10 mouse cellular contexts compared by ENCODE assay signal in genomic region chr17:10370660-10371130, GRCm38 (mm10). TPM values are rescaled to one million over a fixed set of nuclear protein-coding genes. Genes with fewer than 3 reads are reported as not detected.
A peak's percentile ranks its signal among the peaks of the same experiment; 100 is the strongest.
DNase-seq lines count a peak whose midpoint lies in the region; ATAC-seq and TF ChIP-seq lines count a peak whose summit lies in the region.
"Had no signal": no experiment of that assay in that cellular context is flagged by ENCODE, and none has a peak within 500 bp of the region (broad histone marks: within the 10 kb centered on the region; RNA-seq: fewer than 3 reads in every experiment).

No protein-coding gene starts in this region.

- no peak for TF ChIP-seq EP300 in liver, postnatal 0 days (IDR thresholded peaks at IDR 0.05; ENCODE audit: low read depth)

- no peaks in the 10 kb centered on the region for H3K36me3 ChIP-seq in liver, postnatal 0 days (replicated peaks; ENCODE audit: insufficient read depth, low read length)
- no peaks in the 10 kb centered on the region for H3K36me3 ChIP-seq in liver, embryonic 11.5 days (ENCODE audit: control insufficient read depth, insufficient read depth, low read length)
- no peaks in the 10 kb centered on the region for H3K36me3 ChIP-seq in heart, embryonic 16.5 days (ENCODE audit: control insufficient read depth, insufficient read depth)
- H3K36me3 ChIP-seq: G1E had no signal

- H3K9me3 ChIP-seq in liver, postnatal 0 days (ENCODE audit: low read length), result no peaks in the 10 kb centered on the region
- no peaks in the 10 kb centered on the region for H3K9me3 ChIP-seq in liver, embryonic 11.5 days (ENCODE audit: control insufficient read depth, low read length)
- no peaks in the 10 kb centered on the region for H3K9me3 ChIP-seq in heart, embryonic 16.5 days (replicated peaks; ENCODE audit: control insufficient read depth, low read length)
- H3K9me3 ChIP-seq: G1E had no signal

- 0 out of 2 replicates have a peak, but pooled peaks have one; percentile 15 for ATAC-seq in liver, postnatal 0 days
- ATAC-seq in liver, embryonic 11.5 days (replicated peaks; ENCODE audit: low FRiP score), result no peak
- peak; percentile 20 for ATAC-seq in heart, embryonic 16.5 days (replicated peaks; ENCODE audit: extremely low read depth, insufficient read depth, low FRiP score)
- ATAC-seq in megakaryocyte progenitor cell, adult 5-6 weeks (replicated peaks; ENCODE audit: poor library complexity), result peak; percentile 83
- ATAC-seq: inflammation-experienced regulatory T-cells, adult 6 months had no signal

- no peaks in the 10 kb centered on the region for H3K27me3 ChIP-seq in liver, postnatal 0 days (ENCODE audit: insufficient read depth, low read length)
- H3K27me3 ChIP-seq in liver, embryonic 11.5 days (replicated peaks; ENCODE audit: control insufficient read depth, insufficient read depth, low read length), result no peaks in the 10 kb centered on the region
- H3K27me3 ChIP-seq in heart, embryonic 16.5 days (ENCODE audit: control insufficient read depth, insufficient read depth, low read length), result no peaks in the 10 kb centered on the region

- DNase-seq in liver, postnatal 0 days, result no peak
- no peak for DNase-seq in liver, embryonic 11.5 days (ENCODE audit: low spot score)
- peak; percentile 32 for DNase-seq in fibroblast of lung, adult 2 months (ENCODE audit: low read depth)
- no peak for DNase-seq in kidney, postnatal 10 days
- DNase-seq in cerebellum, adult 11-12 months, result no peak
- DNase-seq: thymus, postnatal 36 days had no signal

- TF ChIP-seq CTCF in liver, postnatal 0 days (IDR thresholded peaks at IDR 0.05; ENCODE audit: low read depth), result no peak

- WGBS in liver, postnatal 0 days (ENCODE audit: insufficient replicate concordance), result 42% methylated on average over 8 of the region's 8 CpGs
- WGBS in liver, embryonic 11.5 days, result 49% methylated on average over 8 of the region's 8 CpGs
- WGBS in heart, embryonic 16.5 days, result 18% methylated on average over 8 of the region's 8 CpGs

- H3K27ac ChIP-seq in liver, postnatal 0 days (ENCODE audit: low read depth), result no peak overlapping the region
- no peak overlapping the region for H3K27ac ChIP-seq in liver, embryonic 11.5 days (ENCODE audit: low read depth, low read length)
- peak overlapping the region; percentile 95 for H3K27ac ChIP-seq in heart, embryonic 16.5 days (ENCODE audit: low read length)

- H3K9ac ChIP-seq in liver, postnatal 0 days (replicated peaks), result no peak overlapping the region
- H3K9ac ChIP-seq in liver, embryonic 11.5 days (ENCODE audit: low read depth, low read length), result no peak overlapping the region
- peak overlapping the region; percentile 61 for H3K9ac ChIP-seq in heart, embryonic 16.5 days (ENCODE audit: low read length)

- no peak overlapping the region for H3K4me2 ChIP-seq in liver, postnatal 0 days (ENCODE audit: low read depth, low read length)
- no peak overlapping the region for H3K4me2 ChIP-seq in liver, embryonic 11.5 days
- peak overlapping the region; percentile 36; the same call in 1 of the 2 replicates for H3K4me2 ChIP-seq in heart, embryonic 16.5 days (ENCODE audit: low read depth, low read length)

- no peak overlapping the region for H3K4me3 ChIP-seq in liver, postnatal 0 days (ENCODE audit: low read depth, low read length)
- H3K4me3 ChIP-seq in liver, embryonic 11.5 days (ENCODE audit: low read depth, low read length), result no peak overlapping the region
- H3K4me3 ChIP-seq in heart, embryonic 16.5 days (ENCODE audit: low read length), result no peak overlapping the region

- no peaks in the 10 kb centered on the region for H3K4me1 ChIP-seq in liver, postnatal 0 days (ENCODE audit: insufficient read depth)
- H3K4me1 ChIP-seq in liver, embryonic 11.5 days (replicated peaks; ENCODE audit: control insufficient read depth, insufficient read depth, low read length), result peaks cover 6% of the 10 kb centered on the region; the same call in 1 of the 2 replicates
- peaks cover 64% of the 10 kb centered on the region for H3K4me1 ChIP-seq in heart, embryonic 16.5 days (ENCODE audit: control insufficient read depth, insufficient read depth, low read length)

RNA-seq across cellular contexts. Expression of gene Qk, which starts 51.0 kb away (rescaled TPM):
- 9.1 and 9.9 TPM in 2 replicates for polyA plus RNA-seq in liver, postnatal 0 days (2015; fragmentation: Nextera tagmentation; extraction: Ambion mirVana)
- 18.2 and 20.3 TPM in 2 replicates for polyA plus RNA-seq in liver, embryonic 11.5 days (2014; fragmentation: Nextera tagmentation; extraction: Ambion mirVana)
- 38.1 and 39.9 TPM in 2 replicates for polyA plus RNA-seq in heart, embryonic 16.5 days (2015; fragmentation: Nextera tagmentation; extraction: Ambion mirVana)
- 157 and 168 TPM in 2 replicates for total RNA-seq in megakaryocyte progenitor cell, adult 5-6 weeks (2015)
- 53.9 and 58.1 TPM in 2 replicates for total RNA-seq in megakaryocyte progenitor cell, adult 5-6 weeks (2017)
